Mouse (Mus musculus): ENCODE measurements at regions not wholly inside any gene's neighbourhood (a gene's known extent, or its start where the extent isn't known, plus 50 kb on each side); places are given as distances from the start of the nearest gene placed in this dataset.
A peak's percentile ranks its signal among the peaks of the same experiment; 100 is the strongest.

- DNase-seq, result no peak
These were observed 196.3 kb downstream of the Cdc5l start for GRCm38 (mm10) chr17:45237246-45237645.

- no peak for DNase-seq
These were observed 198.1 kb downstream of the Cdc5l start for GRCm38 (mm10) chr17:45235401-45235800.

GRCm38 (mm10) chr17:45232874-45233273 is 200.7 kb downstream of the Cdc5l start:
- DNase-seq, result no peak

- no peak for DNase-seq
These were observed 206.3 kb downstream of the Cdc5l start for GRCm38 (mm10) chr17:45227190-45227589.

- DNase-seq, result no peak
These were observed 207.1 kb downstream of the Cdc5l start for GRCm38 (mm10) chr17:45226486-45226885.

GRCm38 (mm10) chr17:45221625-45222024 is 211.9 kb downstream of the Cdc5l start:
- no peak for DNase-seq

GRCm38 (mm10) chr17:45217126-45217525 is 216.4 kb downstream of the Cdc5l start:
- no peak for DNase-seq

- DNase-seq, result peak; percentile 52
These were observed 218.2 kb downstream of the Cdc5l start for GRCm38 (mm10) chr17:45215067-45216049.

GRCm38 (mm10) chr17:45210984-45211383 is 222.6 kb downstream of the Cdc5l start:
- no peak for DNase-seq

- no peak for DNase-seq
These were observed 224.2 kb downstream of the Cdc5l start for GRCm38 (mm10) chr17:45209387-45209663.

GRCm38 (mm10) chr17:45208596-45209386 is 224.7 kb downstream of the Cdc5l start:
- peak; percentile 42 for DNase-seq

GRCm38 (mm10) chr17:45195779-45196178 is 237.8 kb downstream of the Cdc5l start:
- DNase-seq, result no peak

GRCm38 (mm10) chr17:45194786-45195281 is 238.7 kb downstream of the Cdc5l start:
- peak; percentile 72 for DNase-seq

GRCm38 (mm10) chr17:45193456-45194025 is 240.0 kb downstream of the Cdc5l start:
- DNase-seq, result peak; percentile 31

GRCm38 (mm10) chr17:45187402-45187801 is 246.1 kb downstream of the Cdc5l start:
- no peak for DNase-seq

GRCm38 (mm10) chr17:45176340-45176739 is 257.2 kb downstream of the Cdc5l start:
- DNase-seq, result no peak

GRCm38 (mm10) chr17:45169257-45169994 is 264.1 kb downstream of the Cdc5l start:
- DNase-seq, result no peak

All from embryo, embryonic 11 days (tissue).